Mouse (Mus musculus) hindbrain, embryonic 13.5 days (tissue): Measurements from ENCODE around the gene Vwa8. TPM values are rescaled to one million over a fixed set of nuclear protein-coding genes. Genes with fewer than 3 reads are reported as not detected.

Source experiments
- ATAC-seq: fragments of 200-750 bp; cut with Nextera tagmentation; 2 replicates; pipeline ENCODE4 v1.8.0; 2017; ENCODE audit warnings: moderate TSS enrichment; ENCODE audit not compliant: low FRiP score
- H3K27ac ChIP-seq: fragments of 300-500 bp; sonication (generic); 2 replicates; pipeline ENCODE4 v1.5.1; 2015; ENCODE audit warnings: inconsistent platforms, mild to moderate bottlenecking, moderate library complexity
- H3K27me3 ChIP-seq: fragments of 300-500 bp; sonication (generic); 2 replicates; pipeline ENCODE4 v1.6.1; 2015; ENCODE audit warnings: mild to moderate bottlenecking, inconsistent platforms
- H3K36me3 ChIP-seq: fragments of 300-500 bp; sonication (generic); 2 replicates; pipeline ENCODE4 v1.6.1; 2015; ENCODE audit warnings: mild to moderate bottlenecking, inconsistent platforms
- H3K4me1 ChIP-seq: fragments of 300-500 bp; sonication (generic); replicated peaks from 2 replicates; pipeline ENCODE4 v1.6.1; 2015; ENCODE audit warnings: inconsistent platforms
- H3K4me2 ChIP-seq: fragments of 300-500 bp; sonication (generic); 2 replicates; pipeline ENCODE4 v1.6.1; 2015; ENCODE audit warnings: inconsistent platforms, mild to moderate bottlenecking, moderate library complexity
- H3K4me3 ChIP-seq: fragments of 300-500 bp; sonication (generic); 2 replicates; pipeline ENCODE4 v1.5.1; 2015; ENCODE audit warnings: mild to moderate bottlenecking, inconsistent platforms
- H3K9ac ChIP-seq: fragments of 300-500 bp; sonication (generic); 2 replicates; pipeline ENCODE4 v1.6.1; 2015; ENCODE audit warnings: mild to moderate bottlenecking, inconsistent platforms
- H3K9me3 ChIP-seq: fragments of 300-500 bp; sonication (generic); 2 replicates; pipeline ENCODE4 v1.6.1; 2016; ENCODE audit warnings: inconsistent platforms
- WGBS: fragments of 180-500 bp; shearing (Covaris S2); methylation state at CpG from one replicate; pipeline ENCODE4 v1.1.7; 2015; 5-methylcytosine and 5-hydroxymethylcytosine counted together
- polyA plus RNA-seq: library from polyadenylated mRNA; unstranded; fragments of >200 nt; fragmentation: Nextera tagmentation; extraction: Ambion mirVana; gene quantifications from 2 replicates; pipeline ENCODE4 v1.2.1, GENCODE M21; 2015

Gene Vwa8
- polyA plus RNA-seq, 1 experiment from 2014 or later: 5.9 TPM

GRCm38 (mm10) chr14:79226056-79226455 lies 377.2 kb downstream of the Vwa8 start:
- Histone ChIP-seq H3K4me3 (no peak overlapping the region), H3K9me3 (no peaks in the 10 kb centered on the region), H3K9ac (no peak overlapping the region), H3K27me3 (no peaks in the 10 kb centered on the region), H3K4me1 (no peaks in the 10 kb centered on the region), H3K27ac (no peak overlapping the region), H3K4me2 (no peak overlapping the region), H3K36me3 (no peaks in the 10 kb centered on the region)
- WGBS: 83% methylated on average over 9 of the region's 9 CpGs
- ATAC-seq: no peak

GRCm38 (mm10) chr14:79226741-79227140 lies 377.9 kb downstream of the Vwa8 start:
- Histone ChIP-seq H3K9me3 (no peaks in the 10 kb centered on the region), H3K9ac (no peak overlapping the region), H3K36me3 (no peaks in the 10 kb centered on the region), H3K27me3 (no peaks in the 10 kb centered on the region), H3K4me1 (no peaks in the 10 kb centered on the region), H3K27ac (no peak overlapping the region), H3K4me2 (no peak overlapping the region), H3K4me3 (no peak overlapping the region)
- 90% methylated on average over 6 of the region's 6 CpGs for WGBS
- ATAC-seq: no peak

DNA sequence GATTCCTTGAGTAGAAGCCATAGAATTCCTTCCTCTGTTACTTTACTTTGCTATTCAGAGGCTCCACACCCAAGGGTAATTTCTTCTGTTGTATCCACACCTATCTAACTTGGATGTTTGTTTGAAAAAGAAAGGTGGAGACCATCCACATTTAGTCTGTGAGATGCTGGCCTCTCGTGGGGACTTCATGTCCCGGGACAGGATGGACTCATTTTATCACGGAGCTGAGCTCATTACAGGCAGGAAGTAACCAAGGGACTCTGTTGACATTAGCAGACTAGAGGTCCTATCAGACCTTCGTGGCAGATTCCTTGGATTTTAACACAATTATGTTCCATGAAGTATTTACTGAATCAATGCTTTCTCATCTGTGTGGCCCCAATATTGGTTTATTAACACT lies 379.1 kb downstream of the Vwa8 start:
- no peak for ATAC-seq
- no peaks in the 10 kb centered on the region for H3K9me3 ChIP-seq
- no peak overlapping the region for H3K27ac ChIP-seq
- H3K9ac ChIP-seq: no peak overlapping the region
- 83% methylated on average over 4 of the region's 4 CpGs for WGBS
- H3K36me3 ChIP-seq: no peaks in the 10 kb centered on the region
- H3K4me3 ChIP-seq: no peak overlapping the region
- H3K4me2 ChIP-seq: no peak overlapping the region
- no peaks in the 10 kb centered on the region for H3K27me3 ChIP-seq
- H3K4me1 ChIP-seq: no peaks in the 10 kb centered on the region

- Histone ChIP-seq H3K27ac (no peak overlapping the region), H3K4me2 (no peak overlapping the region), H3K9ac (no peak overlapping the region), H3K9me3 (no peaks in the 10 kb centered on the region), H3K36me3 (no peaks in the 10 kb centered on the region), H3K27me3 (no peaks in the 10 kb centered on the region), H3K4me3 (no peak overlapping the region), H3K4me1 (peaks cover 6% of the 10 kb centered on the region; the same call in 1 of the 2 replicates)
- WGBS: 94% methylated on average over 4 of the region's 4 CpGs
- no peak for ATAC-seq
These were observed 382.8 kb downstream of the Vwa8 start for GRCm38 (mm10) chr14:79231677-79232076.

DNA sequence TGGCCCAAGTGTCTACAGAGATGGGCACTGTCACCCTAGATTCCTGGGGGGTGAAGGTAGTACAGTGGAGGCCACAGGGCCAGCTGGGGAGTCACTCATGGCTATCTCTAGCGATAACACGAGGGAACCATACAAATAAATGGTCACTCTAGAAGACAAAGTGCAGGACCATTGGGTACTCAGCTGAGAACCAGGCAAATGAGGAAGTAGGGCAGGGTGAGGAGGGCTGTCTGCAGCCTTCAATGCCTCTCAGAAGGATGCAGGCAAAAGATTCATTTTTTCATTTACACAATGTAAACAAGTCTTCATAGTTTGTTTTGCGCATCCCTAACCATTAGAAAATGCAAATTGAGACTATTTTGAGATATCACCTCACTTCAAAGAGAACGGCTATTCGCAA lies 384.8 kb downstream of the Vwa8 start:
- H3K36me3 ChIP-seq: no peaks in the 10 kb centered on the region
- no peak overlapping the region for H3K4me3 ChIP-seq
- H3K9ac ChIP-seq: no peak overlapping the region
- H3K4me2 ChIP-seq: no peak overlapping the region
- no peaks in the 10 kb centered on the region for H3K27me3 ChIP-seq
- no peaks in the 10 kb centered on the region for H3K9me3 ChIP-seq
- peaks cover 10% of the 10 kb centered on the region; the same call in 1 of the 2 replicates for H3K4me1 ChIP-seq
- no peak overlapping the region for H3K27ac ChIP-seq
- WGBS: 97% methylated on average over 5 of the region's 5 CpGs
- ATAC-seq: no peak

- Histone ChIP-seq H3K9me3 (no peaks in the 10 kb centered on the region), H3K27me3 (no peaks in the 10 kb centered on the region), H3K4me3 (no peak overlapping the region), H3K36me3 (no peaks in the 10 kb centered on the region), H3K27ac (no peak overlapping the region), H3K9ac (no peak overlapping the region), H3K4me2 (no peak overlapping the region), H3K4me1 (peaks cover 10% of the 10 kb centered on the region; the same call in 1 of the 2 replicates)
- no peak for ATAC-seq
- WGBS: 95% methylated on average over 2 of the region's 2 CpGs
These were observed 385.7 kb downstream of the Vwa8 start for GRCm38 (mm10) chr14:79234513-79234912.

DNA sequence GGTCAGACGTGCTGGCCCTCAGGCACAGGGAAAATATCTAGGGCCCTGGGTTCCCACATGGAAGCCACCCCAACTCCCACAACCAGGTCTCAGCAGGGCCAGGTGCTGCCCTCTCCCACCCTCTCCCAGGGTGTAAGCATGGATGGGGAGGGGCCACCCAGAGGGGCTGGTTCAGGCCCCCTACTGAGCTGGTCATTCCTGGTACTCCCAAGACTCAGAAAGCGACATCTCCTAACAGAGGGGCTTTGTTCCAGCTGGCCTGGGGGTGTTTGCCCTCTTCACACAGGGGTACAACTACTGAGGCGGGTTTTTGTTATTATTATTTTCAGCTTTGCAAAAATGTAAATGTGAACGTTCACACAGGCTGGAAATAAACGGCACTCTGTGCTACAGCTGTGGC lies 386.3 kb downstream of the Vwa8 start:
- no peak overlapping the region for H3K4me2 ChIP-seq
- no peaks in the 10 kb centered on the region for H3K9me3 ChIP-seq
- no peak overlapping the region for H3K27ac ChIP-seq
- peaks cover 10% of the 10 kb centered on the region; the same call in 1 of the 2 replicates for H3K4me1 ChIP-seq
- H3K4me3 ChIP-seq: no peak overlapping the region
- H3K9ac ChIP-seq: no peak overlapping the region
- WGBS: 54% methylated on average over 5 of the region's 5 CpGs
- no peak for ATAC-seq
- H3K27me3 ChIP-seq: no peaks in the 10 kb centered on the region
- H3K36me3 ChIP-seq: no peaks in the 10 kb centered on the region

DNA sequence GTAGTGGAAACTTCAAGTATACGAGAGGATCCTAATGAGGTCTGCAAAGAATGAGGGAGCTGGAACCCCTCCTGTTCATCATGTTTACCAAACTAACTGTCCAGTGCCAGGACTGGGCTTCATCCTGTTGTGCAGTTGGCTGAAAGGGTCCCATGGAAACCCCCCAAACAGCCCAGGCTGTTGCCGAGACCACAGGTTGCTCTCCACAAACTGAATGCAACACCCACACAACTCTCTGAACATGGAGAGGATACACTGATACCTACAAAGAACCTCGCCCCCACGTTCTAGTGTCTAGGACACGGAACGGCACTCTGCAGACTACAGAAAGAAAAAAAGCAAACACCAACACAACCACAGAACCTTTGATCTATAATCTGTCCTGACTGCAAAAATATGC lies 387.4 kb downstream of the Vwa8 start:
- Histone ChIP-seq H3K27me3 (no peaks in the 10 kb centered on the region), H3K4me1 (peaks cover 10% of the 10 kb centered on the region; the same call in 1 of the 2 replicates), H3K27ac (no peak overlapping the region), H3K4me3 (no peak overlapping the region), H3K4me2 (no peak overlapping the region), H3K9ac (no peak overlapping the region), H3K36me3 (no peaks in the 10 kb centered on the region), H3K9me3 (no peaks in the 10 kb centered on the region)
- WGBS: 77% methylated on average over 6 of the region's 6 CpGs
- no peak for ATAC-seq

DNA sequence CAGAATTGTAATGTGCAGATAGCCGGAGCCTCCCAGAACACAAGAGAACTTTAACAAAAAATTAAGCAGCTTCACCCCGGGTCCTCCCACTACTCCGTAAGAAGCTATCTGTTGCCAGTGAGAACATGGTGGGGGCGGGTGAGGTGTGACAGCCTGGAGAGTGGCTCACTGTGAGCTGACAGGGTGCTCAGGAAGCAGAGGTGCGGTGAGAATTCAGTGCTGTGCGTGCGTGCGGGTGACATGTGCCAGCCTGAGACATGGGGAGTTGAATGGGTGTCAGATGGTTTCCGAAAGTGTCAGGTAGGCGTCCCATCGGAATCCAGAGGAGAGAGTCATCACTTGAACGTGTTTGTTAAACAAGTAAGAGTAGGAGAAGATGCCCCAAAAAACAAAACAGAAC lies 390.6 kb downstream of the Vwa8 start:
- peaks cover 12% of the 10 kb centered on the region for H3K4me1 ChIP-seq
- no peak overlapping the region for H3K4me2 ChIP-seq
- H3K27me3 ChIP-seq: no peaks in the 10 kb centered on the region
- no peak overlapping the region for H3K9ac ChIP-seq
- H3K27ac ChIP-seq: no peak overlapping the region
- no peaks in the 10 kb centered on the region for H3K9me3 ChIP-seq
- no peak for ATAC-seq
- H3K36me3 ChIP-seq: no peaks in the 10 kb centered on the region
- no peak overlapping the region for H3K4me3 ChIP-seq
- WGBS: 93% methylated on average over 12 of the region's 12 CpGs

GRCm38 (mm10) chr14:79241057-79241570 lies 392.3 kb downstream of the Vwa8 start:
- Histone ChIP-seq H3K4me2 (no peak overlapping the region), H3K9me3 (no peaks in the 10 kb centered on the region), H3K27me3 (no peaks in the 10 kb centered on the region), H3K27ac (no peak overlapping the region), H3K9ac (no peak overlapping the region), H3K36me3 (no peaks in the 10 kb centered on the region), H3K4me1 (peaks cover 13% of the 10 kb centered on the region), H3K4me3 (no peak overlapping the region)
- ATAC-seq: no peak
- 85% methylated on average over 4 of the region's 4 CpGs for WGBS

DNA sequence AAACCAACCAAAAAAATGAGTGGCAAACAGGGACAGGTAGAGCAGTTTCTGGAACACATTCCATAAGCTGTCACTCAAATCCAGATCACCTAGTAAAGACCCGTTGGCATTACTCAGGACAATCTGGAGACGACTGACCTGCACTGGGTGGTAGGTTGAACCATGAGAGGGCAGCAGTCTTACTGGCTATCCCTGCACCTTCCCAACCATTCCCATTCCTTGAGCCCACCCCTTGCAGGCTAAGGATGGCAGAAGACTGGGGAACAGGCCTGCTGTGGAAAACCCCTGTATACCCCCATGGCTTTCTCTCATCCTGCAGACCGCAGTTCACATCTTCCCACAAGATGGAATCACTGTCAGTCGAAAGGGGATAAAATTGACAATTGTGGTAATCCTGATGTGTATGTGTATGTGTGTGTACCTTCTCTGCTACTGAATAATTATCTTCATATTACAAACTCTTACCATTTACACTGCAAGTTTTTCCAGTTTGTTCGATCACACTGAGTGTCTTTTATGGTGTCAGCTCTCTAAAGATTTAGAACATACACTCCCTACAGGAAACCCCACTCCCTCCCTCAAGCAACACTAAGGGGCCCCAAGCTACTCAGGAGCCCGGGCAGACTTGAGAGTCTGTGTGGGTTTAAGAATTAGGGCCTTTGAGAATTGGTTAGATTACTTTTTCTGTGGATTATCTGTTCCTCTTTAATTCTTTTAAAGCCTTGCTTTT lies 393.0 kb downstream of the Vwa8 start:
- Histone ChIP-seq H3K4me2 (no peak overlapping the region), H3K4me3 (no peak overlapping the region), H3K27me3 (no peaks in the 10 kb centered on the region), H3K4me1 (peaks cover 7% of the 10 kb centered on the region), H3K9me3 (no peaks in the 10 kb centered on the region), H3K27ac (no peak overlapping the region), H3K36me3 (no peaks in the 10 kb centered on the region), H3K9ac (no peak overlapping the region)
- 87% methylated on average over 6 of the region's 6 CpGs for WGBS
- ATAC-seq: no peak

GRCm38 (mm10) chr14:79242386-79242720 lies 393.5 kb downstream of the Vwa8 start:
- Histone ChIP-seq H3K27me3 (no peaks in the 10 kb centered on the region), H3K4me1 (peaks cover 5% of the 10 kb centered on the region), H3K36me3 (no peaks in the 10 kb centered on the region), H3K9me3 (no peaks in the 10 kb centered on the region), H3K9ac (no peak overlapping the region), H3K4me2 (no peak overlapping the region), H3K27ac (no peak overlapping the region), H3K4me3 (no peak overlapping the region)
- no peak for ATAC-seq
